Comparison of ENCODE assay signal across 19 mouse cellular contexts in genomic region chr12:109832964-109833363, GRCm38 (mm10).
A peak's percentile ranks its signal among the peaks of the same experiment; 100 is the strongest.
DNase-seq lines count a peak whose midpoint lies in the region; TF ChIP-seq lines count a peak whose summit lies in the region.
"Had no signal": no experiment of that assay in that cellular context is flagged by ENCODE, and none has a peak within 500 bp of the region (broad histone marks: within the 10 kb centered on the region; RNA-seq: fewer than 3 reads in every experiment).

No protein-coding gene starts in this region.

- no peaks in the 10 kb centered on the region for H3K9me3 ChIP-seq in limb, embryonic 10.5 days (replicated peaks)
- H3K9me3 ChIP-seq: embryonic facial prominence, embryonic 13.5 days; forebrain, embryonic 12.5 days; forebrain, embryonic 15.5 days; hindbrain, embryonic 13.5 days had no signal

- peaks cover 5% of the 10 kb centered on the region; the same call in 1 of the 2 replicates for H3K27me3 ChIP-seq in limb, embryonic 10.5 days (ENCODE audit: low read depth, poor library complexity, severe bottlenecking)
- H3K27me3 ChIP-seq: embryonic facial prominence, embryonic 13.5 days; forebrain, embryonic 12.5 days; forebrain, embryonic 15.5 days had no signal

- TF ChIP-seq CTCF in layer of hippocampus, adult 2 months (conservative IDR thresholded peaks at IDR 0.05), result no peak

- no peak overlapping the region for H3K4me3 ChIP-seq in limb, embryonic 10.5 days
- no peak overlapping the region for H3K4me3 ChIP-seq in layer of hippocampus, adult 2 months
- H3K4me3 ChIP-seq: embryonic facial prominence, embryonic 13.5 days; erythroblast, embryonic 14.5 days; forebrain, embryonic 12.5 days; forebrain, embryonic 15.5 days; gastrocnemius, adult 2 months; hindbrain, embryonic 13.5 days had no signal

- H3K27ac ChIP-seq in limb, embryonic 10.5 days, result 0 out of 2 replicates have a peak overlapping the region, but pooled peaks have one; percentile 4
- no peak overlapping the region for H3K27ac ChIP-seq in layer of hippocampus, adult 2 months
- H3K27ac ChIP-seq: embryonic facial prominence, embryonic 13.5 days; forebrain, embryonic 12.5 days; forebrain, embryonic 15.5 days; gastrocnemius, adult 2 months; hindbrain, embryonic 13.5 days had no signal

- 56% methylated on average over 10 of the region's 10 CpGs for WGBS in limb, embryonic 10.5 days

- H3K4me1 ChIP-seq in limb, embryonic 10.5 days, result peaks cover 55% of the 10 kb centered on the region

- no peaks in the 10 kb centered on the region for H3K36me3 ChIP-seq in limb, embryonic 10.5 days
- H3K36me3 ChIP-seq: embryonic facial prominence, embryonic 13.5 days; forebrain, embryonic 12.5 days; forebrain, embryonic 15.5 days; hindbrain, embryonic 13.5 days had no signal

- DNase-seq in retina, postnatal 1 day, result peak; percentile 57
- DNase-seq in retina, embryonic 14.5 days (ENCODE audit: low spot score), result no peak
- DNase-seq in brain, adult 2 months (ENCODE audit: low read depth, low spot score), result peak; percentile 39
- no peak for DNase-seq in limb, embryonic 10.5 days (ENCODE audit: low spot score)
- no peak for DNase-seq in layer of hippocampus, adult 2 months (ENCODE audit: low spot score in 2 of 2)
- DNase-seq in thymus, adult 18-20 months, result no peak
- DNase-seq: adrenal gland, adult 8-10 months; adrenal gland, postnatal 25 days; cerebellum, adult 11 months; cerebellum, adult 2 months; cerebellum, adult 9-11 months; cerebellum, postnatal 25 days; gastrocnemius, adult 2 months; gastrocnemius, postnatal 14 days had no signal

Comparison
In these comparisons a context has a peak if more than half of its experiments do, and no peak if none do; other contexts are left out.
1. DNase-seq: peak in retina, postnatal 1 day (single experiment) and brain, adult 2 months (single experiment); none in retina, embryonic 14.5 days (single experiment), limb, embryonic 10.5 days (single experiment), layer of hippocampus, adult 2 months (0 of 2) and thymus, adult 18-20 months (0 of 2).